11 mouse cellular contexts compared by ENCODE assay signal in genomic region chr2:174517141-174518079, GRCm38 (mm10). TPM values are rescaled to one million over a fixed set of nuclear protein-coding genes. Genes with fewer than 3 reads are reported as not detected.
DNase-seq lines count a peak whose midpoint lies in the region; ATAC-seq and TF ChIP-seq lines count a peak whose summit lies in the region.
"Had no signal": no experiment of that assay in that cellular context is flagged by ENCODE, and none has a peak within 500 bp of the region (broad histone marks: within the 10 kb centered on the region; RNA-seq: fewer than 3 reads in every experiment).

No protein-coding gene starts in this region.

- WGBS in lung, adult 2 months, result 59% methylated on average over 8 of the region's 8 CpGs
- WGBS in liver, embryonic 15.5 days (ENCODE audit: insufficient replicate concordance), result 39% methylated on average over 8 of the region's 8 CpGs
- 69% methylated on average over 8 of the region's 8 CpGs for WGBS in forebrain, postnatal 0 days

- no peak overlapping the region for H3K4me3 ChIP-seq in lung, adult 2 months (replicated peaks; ENCODE audit: extremely low read depth, low read depth, low read length)
- H3K4me3 ChIP-seq in liver, embryonic 15.5 days (replicated peaks), result no peak overlapping the region
- no peak overlapping the region for H3K4me3 ChIP-seq in forebrain, postnatal 0 days (ENCODE audit: low read depth, low read length)
- no peak overlapping the region for H3K4me3 ChIP-seq in layer of hippocampus, adult 2 months
- H3K4me3 ChIP-seq: embryonic facial prominence, embryonic 12.5 days; heart, embryonic 10.5 days had no signal

- no peak for TF ChIP-seq CTCF in lung, adult 2 months (IDR thresholded peaks at IDR 0.05; ENCODE audit: insufficient read depth, low read length)
- no peak for TF ChIP-seq CTCF in forebrain, postnatal 0 days (IDR thresholded peaks at IDR 0.05; ENCODE audit: low read depth)
- no peak for TF ChIP-seq CTCF in layer of hippocampus, adult 2 months (conservative IDR thresholded peaks at IDR 0.05)

- H3K27ac ChIP-seq in liver, embryonic 15.5 days (replicated peaks), result no peak overlapping the region
- H3K27ac ChIP-seq in forebrain, postnatal 0 days (ENCODE audit: low read depth, low read length), result no peak overlapping the region
- no peak overlapping the region for H3K27ac ChIP-seq in layer of hippocampus, adult 2 months
- H3K27ac ChIP-seq: embryonic facial prominence, embryonic 12.5 days; heart, embryonic 10.5 days; hindbrain, postnatal 0 days had no signal

- H3K4me1 ChIP-seq in lung, adult 2 months (ENCODE audit: control insufficient read depth, insufficient read depth, low read length), result no peaks in the 10 kb centered on the region
- 0 out of 2 replicates have a peak, but pooled peaks cover 5% of the 10 kb centered on the region for H3K4me1 ChIP-seq in liver, embryonic 15.5 days (replicated peaks)
- no peaks in the 10 kb centered on the region for H3K4me1 ChIP-seq in forebrain, postnatal 0 days (ENCODE audit: insufficient read depth)
- H3K4me1 ChIP-seq: embryonic facial prominence, embryonic 12.5 days; heart, embryonic 10.5 days had no signal

- H3K27me3 ChIP-seq in liver, embryonic 15.5 days, result no peaks in the 10 kb centered on the region
- H3K27me3 ChIP-seq in splenic B cell, adult 2 months (ENCODE audit: control insufficient read depth, insufficient read depth, low read length, poor library complexity, severe bottlenecking), result no peaks in the 10 kb centered on the region
- no peaks in the 10 kb centered on the region for H3K27me3 ChIP-seq in forebrain, postnatal 0 days (ENCODE audit: insufficient read depth, low read length)
- H3K27me3 ChIP-seq: embryonic facial prominence, embryonic 12.5 days had no signal

- peak; percentile 32 to 39; a peak in 3 of 4 replicates for ATAC-seq in hematopoietic stem cell, adult 5-6 weeks (replicated peaks in 1 of 2; ENCODE audit: insufficient read depth in 1 of 2, low FRiP score in 2 of 2, low TSS enrichment in 1 of 2, low read depth in 1 of 2, poor library complexity in 2 of 2, severe bottlenecking in 2 of 2)
- peak; percentile 64 for ATAC-seq in liver, embryonic 15.5 days (ENCODE audit: insufficient read depth)
- no peak for ATAC-seq in forebrain, postnatal 0 days
- ATAC-seq: hindbrain, postnatal 0 days had no signal

- H3K9ac ChIP-seq in liver, embryonic 15.5 days, result no peak overlapping the region
- no peak overlapping the region for H3K9ac ChIP-seq in forebrain, postnatal 0 days
- H3K9ac ChIP-seq: embryonic facial prominence, embryonic 12.5 days had no signal

- DNase-seq in lung, adult 18-20 months, result peak; percentile 50 to 57
- DNase-seq in lung, adult 2 months, result no peak
- peak; percentile 45 for DNase-seq in splenic B cell, adult 2 months (ENCODE audit: low read depth, low spot score)
- DNase-seq in ovary, postnatal 10 days (ENCODE audit: low spot score), result no peak
- DNase-seq in forebrain, postnatal 0 days, result no peak
- no peak for DNase-seq in layer of hippocampus, adult 2 months (ENCODE audit: low spot score in 2 of 2)

- TF ChIP-seq POLR2A in lung, adult 2 months (IDR thresholded peaks at IDR 0.05; ENCODE audit: borderline replicate concordance, extremely low read depth, low read depth, low read length), result no peak

- H3K4me2 ChIP-seq in liver, embryonic 15.5 days, result no peak overlapping the region
- H3K4me2 ChIP-seq in forebrain, postnatal 0 days (ENCODE audit: low read depth), result no peak overlapping the region
- H3K4me2 ChIP-seq: embryonic facial prominence, embryonic 12.5 days had no signal

- H3K36me3 ChIP-seq in liver, embryonic 15.5 days (replicated peaks), result no peaks in the 10 kb centered on the region
- H3K36me3 ChIP-seq in splenic B cell, adult 2 months (ENCODE audit: control insufficient read depth, insufficient read depth, low read length, poor library complexity, severe bottlenecking), result no peaks in the 10 kb centered on the region
- no peaks in the 10 kb centered on the region for H3K36me3 ChIP-seq in forebrain, postnatal 0 days (ENCODE audit: insufficient read depth)
- H3K36me3 ChIP-seq: embryonic facial prominence, embryonic 12.5 days; heart, embryonic 10.5 days had no signal

- no peaks in the 10 kb centered on the region for H3K9me3 ChIP-seq in liver, embryonic 15.5 days (replicated peaks)
- H3K9me3 ChIP-seq in forebrain, postnatal 0 days (ENCODE audit: low read length), result no peaks in the 10 kb centered on the region
- H3K9me3 ChIP-seq: embryonic facial prominence, embryonic 12.5 days; heart, embryonic 10.5 days had no signal

RNA-seq across cellular contexts. Expression of gene Prelid3b, which starts 44.5 kb away (rescaled TPM):
- polyA plus RNA-seq in lung, adult 2 months (2012; rRNA removed), result 21.8 and 29.7 TPM in 2 replicates
- total RNA-seq in hematopoietic stem cell, adult 5-6 weeks (2017), result 103 and 110 TPM in 2 replicates
- polyA plus RNA-seq in liver, embryonic 15.5 days (2015; fragmentation: Nextera tagmentation; extraction: Ambion mirVana), result 79.4 and 79.5 TPM in 2 replicates
- 68.7 and 77.2 TPM in 2 replicates for total RNA-seq in forebrain, postnatal 0 days (2014; rRNA removed)
- 106 and 107 TPM in 2 replicates for polyA plus RNA-seq in forebrain, postnatal 0 days (2015; fragmentation: Nextera tagmentation; extraction: Ambion mirVana)
- 10 to 100 TPM; 39.9 to 43.5 TPM for total RNA-seq in layer of hippocampus, adult 2 months (2021)

RNA-seq across cellular contexts. Expression of gene Atp5e, which starts 53.5 kb away (rescaled TPM):
- 238 and 290 TPM in 2 replicates for polyA plus RNA-seq in lung, adult 2 months (2012; rRNA removed)
- 153 and 381 TPM in 2 replicates for total RNA-seq in hematopoietic stem cell, adult 5-6 weeks (2017)
- 313 and 380 TPM in 2 replicates for polyA plus RNA-seq in liver, embryonic 15.5 days (2015; fragmentation: Nextera tagmentation; extraction: Ambion mirVana)
- 587 and 783 TPM in 2 replicates for total RNA-seq in forebrain, postnatal 0 days (2014; rRNA removed)
- polyA plus RNA-seq in forebrain, postnatal 0 days (2015; fragmentation: Nextera tagmentation; extraction: Ambion mirVana), result 714 and 873 TPM in 2 replicates
- 100 to 1,000 TPM; 271 to 305 TPM for total RNA-seq in layer of hippocampus, adult 2 months (2021)

Comparison
In these comparisons a context has a peak if more than half of its experiments do, and no peak if none do; other contexts are left out.
1. DNase-seq: peak in lung, adult 18-20 months (2 of 2) and splenic B cell, adult 2 months (single experiment); none in lung, adult 2 months (single experiment), ovary, postnatal 10 days (single experiment), forebrain, postnatal 0 days (single experiment) and layer of hippocampus, adult 2 months (0 of 2).